Mouse (Mus musculus) testis, adult 2 months (tissue): Measurements from ENCODE around the gene Cd4. TPM values are rescaled to one million over a fixed set of nuclear protein-coding genes. Genes with fewer than 3 reads are reported as not detected.
"Not testable (repeated sequence)": the region's sequence is repeated elsewhere in the genome, so short reads cannot be mapped to it uniquely, and the experiment has no call there.

ENCODE experiments used
- H3K27ac ChIP-seq: fragments of 200-500 bp; 2 replicates; pipeline ENCODE4 v1.5.1; 2012; ENCODE audit warnings: low read depth, low read length; ENCODE audit not compliant: control insufficient read depth, insufficient read depth
- H3K27me3 ChIP-seq: fragments of 200-500 bp; 2 replicates; pipeline ENCODE4 v1.6.1; 2012; ENCODE audit warnings: mild to moderate bottlenecking, low read length, moderate library complexity; ENCODE audit not compliant: control insufficient read depth, insufficient read depth
- H3K36me3 ChIP-seq: fragments of 200-500 bp; 2 replicates; pipeline ENCODE4 v1.6.1; 2012; ENCODE audit warnings: mild to moderate bottlenecking, low read length; ENCODE audit not compliant: control insufficient read depth, insufficient read depth
- H3K4me1 ChIP-seq: fragments of 200-500 bp; 2 replicates; pipeline ENCODE4 v1.6.1; 2012; ENCODE audit warnings: low read length; ENCODE audit not compliant: control insufficient read depth, insufficient read depth
- H3K4me3 ChIP-seq: fragments of 200-500 bp; 2 replicates; pipeline ENCODE4 v1.5.1; 2012; ENCODE audit warnings: low read depth, mild to moderate bottlenecking, low read length, moderate library complexity, mixed read lengths; ENCODE audit not compliant: control insufficient read depth
- CTCF ChIP-seq: fragments of 200-500 bp; IDR thresholded peaks from 2 replicates; pipeline ENCODE4 v1.5.1; 2012; ENCODE audit warnings: low read depth, mild to moderate bottlenecking, inconsistent platforms, low read length, moderate library complexity; ENCODE audit not compliant: control insufficient read depth, insufficient read depth, insufficient replicate concordance
- POLR2A ChIP-seq: fragments of 200-500 bp; IDR thresholded peaks from 2 replicates; pipeline ENCODE4 v1.6.1; 2012; ENCODE audit warnings: low read depth, mild to moderate bottlenecking, inconsistent platforms, low read length, moderate library complexity; ENCODE audit not compliant: control insufficient read depth
- polyA plus RNA-seq: library from polyadenylated mRNA; depleted of rRNA; stranded (reverse); fragments of >200 nt; gene quantifications from 2 replicates; pipeline ENCODE4 v1.2.3, GENCODE M21; 2012

Cd4 gene
- polyA plus RNA-seq, 1 experiment = 0.67 TPM

GRCm38 (mm10) chr6:124839805-124840204, 48.2 kb downstream of the Cd4 start:
- Histone ChIP-seq H3K4me1 (no peaks in the 10 kb centered on the region), H3K27ac (no peak overlapping the region), H3K27me3 (no peaks in the 10 kb centered on the region), H3K36me3 (no peaks in the 10 kb centered on the region), H3K4me3 (no peak overlapping the region)
- TF ChIP-seq CTCF = no peak
- no peak for TF ChIP-seq POLR2A

GRCm38 (mm10) chr6:124836411-124836810, 51.6 kb downstream of the Cd4 start:
- no peaks in the 10 kb centered on the region for H3K4me1 ChIP-seq
- H3K27me3 ChIP-seq = no peaks in the 10 kb centered on the region
- no peak for TF ChIP-seq POLR2A
- TF ChIP-seq CTCF = no peak
- no peak overlapping the region for H3K27ac ChIP-seq
- H3K36me3 ChIP-seq = 0 out of 2 replicates have a peak, but pooled peaks cover 1% of the 10 kb centered on the region
- no peak overlapping the region for H3K4me3 ChIP-seq

- no peak overlapping the region for H3K4me3 ChIP-seq
- H3K4me1 ChIP-seq = peaks cover under 1% of the 10 kb centered on the region; the same call in 1 of the 2 replicates
- no peak overlapping the region for H3K27ac ChIP-seq
- TF ChIP-seq CTCF = no peak
- TF ChIP-seq POLR2A = no peak
- peaks cover 3% of the 10 kb centered on the region for H3K36me3 ChIP-seq
- H3K27me3 ChIP-seq = no peaks in the 10 kb centered on the region
These were observed 52.5 kb downstream of the Cd4 start for GRCm38 (mm10) chr6:124835531-124835930.

- Histone ChIP-seq H3K36me3 (peaks cover 3% of the 10 kb centered on the region), H3K27me3 (no peaks in the 10 kb centered on the region), H3K27ac (no peak overlapping the region), H3K4me1 (peaks cover 4% of the 10 kb centered on the region), H3K4me3 (no peak overlapping the region)
- TF ChIP-seq POLR2A (no peak), CTCF (no peak)
These were observed 53.4 kb downstream of the Cd4 start for GRCm38 (mm10) chr6:124834512-124835081.

- H3K27me3 ChIP-seq = no peaks in the 10 kb centered on the region
- H3K36me3 ChIP-seq = peaks cover 3% of the 10 kb centered on the region
- H3K4me1 ChIP-seq = peaks cover 10% of the 10 kb centered on the region
- TF ChIP-seq POLR2A (no peak), CTCF (no peak)
- H3K27ac ChIP-seq = no peak overlapping the region
- H3K4me3 ChIP-seq = no peak overlapping the region
These were observed 56.4 kb downstream of the Cd4 start for GRCm38 (mm10) chr6:124831649-124832048.

- peak overlapping the region; percentile 27; the same call in 1 of the 2 replicates for H3K4me3 ChIP-seq
- not testable (repeated sequence) for H3K4me1 ChIP-seq, H3K27ac ChIP-seq, H3K36me3 ChIP-seq, H3K27me3 ChIP-seq
These were observed 56.8 kb downstream of the Cd4 start for GRCm38 (mm10) chr6:124831199-124831598.

GRCm38 (mm10) chr6:124829799-124830700, 58.0 kb downstream of the Cd4 start:
- peak overlapping the region; percentile 99 for H3K4me3 ChIP-seq
- H3K36me3 ChIP-seq = peaks cover 3% of the 10 kb centered on the region
- no peaks in the 10 kb centered on the region for H3K27me3 ChIP-seq
- peaks cover 10% of the 10 kb centered on the region for H3K4me1 ChIP-seq
- TF ChIP-seq CTCF (no peak), POLR2A (peak; percentile 30; the same call in 1 of the 2 replicates)
- peak overlapping the region; percentile 98 for H3K27ac ChIP-seq
